Mouse (Mus musculus) MEL (cell line): ENCODE results near the gene Lgi1.

Experiments
- CTCF ChIP-seq, 3 experiments: IDR thresholded peaks in 2 of 3; conservative IDR thresholded peaks in 1 of 3; 2 replicates each; pipeline ENCODE4 v1.5.1; 2011 to 2012; ENCODE audit warnings: low read length in 3 of 3, low read depth in 2 of 3, mild to moderate bottlenecking in 2 of 3, improper control_type of control experiment in 1 of 3, inconsistent platforms in 1 of 3, mixed read lengths in 1 of 3, moderate library complexity in 1 of 3; ENCODE audit not compliant: control insufficient read depth in 1 of 3, insufficient read depth in 1 of 3, poor library complexity in 1 of 3, severe bottlenecking in 1 of 3
- ELF1 ChIP-seq: IDR thresholded peaks from 2 replicates; pipeline ENCODE4 v1.6.1; 2014; ENCODE audit warnings: low read depth, mild to moderate bottlenecking, inconsistent platforms, low read length, improper control_type of control experiment, moderate library complexity
- MAFK ChIP-seq: IDR thresholded peaks from 2 replicates; pipeline ENCODE4 v1.6.1; 2011; ENCODE audit warnings: low read depth, mild to moderate bottlenecking, low read length, improper control_type of control experiment, borderline replicate concordance
- MAX ChIP-seq: IDR thresholded peaks from 2 replicates; pipeline ENCODE4 v1.6.1; 2011; ENCODE audit warnings: low read length, improper control_type of control experiment

DNA sequence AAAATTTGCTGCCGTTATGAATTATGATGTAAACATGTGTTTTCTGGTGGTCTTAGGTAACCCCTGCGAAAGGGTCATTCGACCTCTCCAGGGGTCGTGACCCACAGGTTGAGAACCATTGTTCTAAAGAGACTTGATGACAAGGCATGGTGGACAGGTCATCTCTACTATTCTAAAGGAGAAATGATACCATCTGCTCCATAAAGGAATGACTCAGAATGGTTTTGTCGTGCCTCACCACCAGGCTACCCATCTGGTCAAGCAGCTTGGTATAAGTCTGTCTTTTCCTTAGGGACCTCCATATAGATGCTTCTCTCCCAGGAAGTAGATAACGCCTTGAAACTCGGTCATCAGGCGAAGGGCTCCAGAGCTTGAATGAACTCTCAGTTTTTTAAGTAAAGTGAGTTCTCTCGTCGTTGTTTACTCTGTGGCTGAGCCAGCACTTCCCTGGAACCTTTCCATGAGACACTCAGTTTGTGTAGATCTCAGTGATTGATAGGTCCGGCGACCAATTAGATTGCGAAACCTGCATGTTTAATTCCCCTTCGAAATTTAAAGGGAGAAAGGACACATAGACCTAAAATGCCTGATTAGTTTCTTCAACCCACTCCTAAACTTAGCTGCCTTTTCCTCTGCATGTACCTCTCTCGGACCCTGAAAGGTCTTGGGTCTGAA, 10.5 kb downstream of the Lgi1 start:
- no peak for TF ChIP-seq MAFK
- no peak for TF ChIP-seq MAX
- TF ChIP-seq ELF1, result no peak
- TF ChIP-seq CTCF (IDR thresholded peaks at IDR 0.05 in 2 of 3, conservative IDR thresholded peaks at IDR 0.05 in 1 of 3; ENCODE audit: control insufficient read depth in 1 of 3, insufficient read depth in 1 of 3, low read depth in 2 of 3, low read length in 3 of 3, poor library complexity in 1 of 3, severe bottlenecking in 1 of 3), result no peak
